Mouse (Mus musculus) stomach, embryonic 14.5 days (tissue): Measurements from ENCODE around the gene Rhot2. TPM values are rescaled to one million over a fixed set of nuclear protein-coding genes. Genes with fewer than 3 reads are reported as not detected.
A peak's percentile ranks its signal among the peaks of the same experiment; 100 is the strongest.

Source experiments
- ATAC-seq: fragments of 200-750 bp; cut with Nextera tagmentation; 2 replicates; pipeline ENCODE4 v1.8.0; 2017; ENCODE audit warnings: low read depth, moderate TSS enrichment; ENCODE audit not compliant: insufficient number of reproducible peaks, insufficient read depth, low FRiP score
- H3K27ac ChIP-seq: fragments of 300-500 bp; sonication (generic); 2 replicates; pipeline ENCODE4 v1.5.1; 2014; ENCODE audit warnings: mild to moderate bottlenecking, low read length, moderate library complexity, mixed read lengths
- H3K27me3 ChIP-seq: fragments of 300-500 bp; sonication (generic); 2 replicates; pipeline ENCODE4 v1.6.1; 2014; ENCODE audit warnings: low read length, control low read depth, mixed read lengths; ENCODE audit not compliant: control insufficient read depth, insufficient read depth
- H3K36me3 ChIP-seq: fragments of 300-500 bp; sonication (generic); 2 replicates; pipeline ENCODE4 v1.6.1; 2014; ENCODE audit warnings: mild to moderate bottlenecking, control low read depth, low read length, moderate library complexity, mixed read lengths; ENCODE audit not compliant: control insufficient read depth, insufficient read depth
- H3K4me1 ChIP-seq: fragments of 300-500 bp; sonication (generic); 2 replicates; pipeline ENCODE4 v1.6.1; 2014; ENCODE audit warnings: low read length, control low read depth, mixed read lengths; ENCODE audit not compliant: control insufficient read depth, insufficient read depth
- H3K4me2 ChIP-seq: fragments of 300-500 bp; sonication (generic); replicated peaks from 2 replicates; pipeline ENCODE4 v1.6.1; 2014; ENCODE audit warnings: low read depth, low read length, control low read depth
- H3K4me3 ChIP-seq: fragments of 300-500 bp; sonication (generic); 2 replicates; pipeline ENCODE4 v1.5.1; 2014; ENCODE audit warnings: low read depth, low read length, control low read depth
- H3K9ac ChIP-seq: fragments of 300-500 bp; sonication (generic); replicated peaks from 2 replicates; pipeline ENCODE4 v1.6.1; 2014; ENCODE audit warnings: low read depth, mild to moderate bottlenecking, control low read depth, low read length, moderate library complexity, mixed read lengths
- H3K9me3 ChIP-seq: fragments of 300-500 bp; sonication (generic); 2 replicates; pipeline ENCODE4 v1.6.1; 2016; ENCODE audit warnings: low read depth, low read length, control low read depth; ENCODE audit not compliant: control insufficient read depth
- WGBS: fragments of 180-500 bp; shearing (Covaris S2); extraction: QIAGEN DNeasy Blood & Tissue Kit; methylation state at CpG from one replicate; pipeline ENCODE4 v1.1.7; 2014; 5-methylcytosine and 5-hydroxymethylcytosine counted together
- polyA plus RNA-seq: library from polyadenylated mRNA; unstranded; fragments of >200 nt; fragmentation: Nextera tagmentation; extraction: Ambion mirVana; gene quantifications from 2 replicates; pipeline ENCODE4 v1.2.1, GENCODE M21; 2014

The Rhot2 gene
- polyA plus RNA-seq, 1 experiment from 2014 or later = 11.2 TPM

DNA sequence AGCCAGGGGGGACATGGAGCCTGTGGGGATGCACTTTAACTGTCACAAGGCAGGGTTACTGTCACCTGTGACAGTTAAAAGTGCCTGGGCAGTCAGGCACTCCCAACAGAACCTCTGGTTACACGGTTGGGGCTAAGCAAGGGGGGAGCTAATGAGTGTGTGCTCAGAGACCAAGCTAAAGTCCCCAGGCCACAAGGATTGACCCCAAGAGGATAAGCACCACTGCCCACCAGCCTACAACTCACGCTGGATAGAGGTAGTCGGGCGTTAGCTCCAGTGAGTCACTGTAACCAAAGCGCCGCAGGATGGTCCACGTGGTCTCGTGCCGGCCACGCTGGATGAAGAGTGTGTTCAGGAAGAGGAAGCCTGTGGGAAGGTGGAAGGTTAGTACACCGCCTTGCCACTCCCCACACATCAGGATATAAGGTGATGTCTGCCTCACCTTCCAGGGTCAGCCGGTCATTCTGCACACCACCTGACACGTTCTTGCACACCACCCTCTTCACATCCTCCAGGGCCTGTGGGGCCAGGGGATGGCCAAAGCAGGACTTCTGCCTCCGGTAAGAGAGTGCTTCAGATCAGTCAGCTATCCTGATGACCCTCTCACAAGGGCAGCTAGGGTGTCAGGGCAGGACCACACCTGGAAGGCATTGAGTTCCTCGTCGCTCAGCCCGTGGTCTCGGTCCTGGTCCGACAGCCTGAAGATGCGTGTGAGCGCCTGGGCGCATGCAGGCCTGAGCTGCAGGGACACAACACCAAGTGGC lies 3.4 kb downstream of the Rhot2 start, which contains the start of gene Gm20683:
Gene Gm20683, minus strand, starts transcription at position 647 of the 764 bp plus-strand sequence.
- Histone ChIP-seq H3K9me3 (no peaks in the 10 kb centered on the region), H3K36me3 (peaks cover 49% of the 10 kb centered on the region), H3K4me1 (peaks cover 27% of the 10 kb centered on the region), H3K27ac (no peak within 1 kb of the TSS), H3K4me2 (no peak within 1 kb of the TSS), H3K27me3 (no peaks in the 10 kb centered on the region), H3K9ac (no peak within 1 kb of the TSS), H3K4me3 (no peak within 1 kb of the TSS)
- WGBS = 94% methylated on average over 22 of the region's 22 CpGs
- ATAC-seq = no peak

DNA sequence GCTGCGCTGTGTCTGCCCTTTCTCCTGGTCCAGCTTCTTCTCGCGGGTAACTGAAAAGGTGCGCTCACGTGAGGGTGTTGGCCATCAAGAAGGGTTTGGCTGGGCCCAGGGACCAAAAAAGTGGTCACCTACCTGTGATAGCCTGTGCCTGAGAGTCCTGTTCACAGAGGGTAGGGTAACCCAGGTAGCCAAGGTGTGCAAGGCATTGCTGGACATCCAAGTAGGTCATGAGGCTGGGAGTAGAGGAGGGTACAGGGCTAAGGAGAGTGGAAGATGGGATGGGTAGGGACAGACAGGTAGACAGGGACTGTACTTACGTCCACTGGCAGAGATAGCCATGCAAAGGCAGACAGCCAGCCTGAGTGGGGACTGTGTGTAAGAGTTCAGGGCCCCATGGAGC lies 4.1 kb downstream of the Rhot2 start:
- Histone ChIP-seq H3K9ac (no peak overlapping the region), H3K4me1 (peaks cover 35% of the 10 kb centered on the region), H3K4me2 (no peak overlapping the region), H3K9me3 (no peaks in the 10 kb centered on the region), H3K27ac (no peak overlapping the region), H3K27me3 (no peaks in the 10 kb centered on the region), H3K36me3 (peaks cover 46% of the 10 kb centered on the region), H3K4me3 (no peak overlapping the region)
- ATAC-seq = no peak
- WGBS = 94% methylated on average over 6 of the region's 6 CpGs

DNA sequence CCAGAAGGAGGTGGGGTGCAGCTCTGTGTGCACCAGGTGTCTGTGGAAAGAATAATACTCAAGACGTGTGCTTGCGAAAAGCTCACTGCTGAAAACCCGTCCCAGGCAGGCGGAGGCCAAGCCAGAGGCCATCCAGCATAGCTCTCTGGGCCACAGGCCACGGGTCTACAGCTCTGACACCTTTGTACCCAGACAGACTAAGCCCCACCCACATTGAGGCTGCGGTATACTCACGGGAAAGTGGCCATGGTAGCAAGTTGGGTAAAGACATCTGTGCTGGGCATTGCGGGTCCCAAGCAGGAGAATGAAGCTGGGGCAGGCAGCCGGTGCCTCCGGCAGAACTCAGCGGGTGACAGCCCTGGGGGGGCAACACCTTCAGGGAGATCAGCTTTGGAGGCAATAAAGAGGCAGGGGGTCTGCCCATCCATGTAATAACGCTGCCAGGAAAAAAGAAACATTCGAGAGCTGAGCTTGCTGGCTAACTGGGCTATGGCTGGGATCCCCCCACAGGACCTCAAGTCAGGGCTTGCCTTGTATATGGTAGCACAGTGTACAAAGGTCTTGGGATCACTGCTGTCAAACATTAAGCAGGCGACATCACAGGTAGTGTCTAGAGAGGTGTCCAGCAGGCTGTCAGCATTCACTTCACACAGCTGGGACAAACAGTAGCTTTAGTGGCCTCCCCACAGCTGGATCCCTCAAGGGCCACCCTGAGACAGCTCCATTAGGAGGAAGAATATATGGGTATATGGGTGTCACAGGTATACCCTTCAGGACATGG lies 5.0 kb downstream of the Rhot2 start:
- no peak for ATAC-seq
- Histone ChIP-seq H3K4me3 (no peak overlapping the region), H3K9me3 (no peaks in the 10 kb centered on the region), H3K27ac (no peak overlapping the region), H3K4me2 (no peak overlapping the region), H3K9ac (no peak overlapping the region), H3K36me3 (peaks cover 51% of the 10 kb centered on the region), H3K4me1 (peaks cover 39% of the 10 kb centered on the region), H3K27me3 (no peaks in the 10 kb centered on the region)
- WGBS = 83% methylated on average over 14 of the region's 14 CpGs

DNA sequence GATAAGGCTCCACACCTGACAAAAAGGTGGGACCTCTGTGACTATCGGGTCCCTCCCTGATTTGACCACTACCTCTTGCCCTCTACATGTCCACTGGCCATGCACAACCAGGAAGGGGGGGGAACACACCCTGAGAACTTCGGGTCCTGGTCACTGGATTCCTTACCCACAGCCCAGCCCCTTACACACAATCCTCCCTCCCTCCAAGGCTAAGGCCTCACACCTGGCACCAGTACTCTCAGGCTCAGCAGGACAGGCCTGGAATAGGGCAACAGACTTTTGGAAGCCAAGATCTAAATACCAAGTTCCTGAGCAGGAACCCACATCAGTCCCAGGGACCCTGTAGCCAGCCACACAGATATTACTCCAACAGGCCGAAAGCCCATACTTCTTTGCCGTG lies 5.7 kb downstream of the Rhot2 start:
- no peak overlapping the region for H3K4me2 ChIP-seq
- H3K4me1 ChIP-seq = peaks cover 45% of the 10 kb centered on the region
- no peak overlapping the region for H3K27ac ChIP-seq
- no peak for ATAC-seq
- H3K36me3 ChIP-seq = peaks cover 51% of the 10 kb centered on the region
- no peaks in the 10 kb centered on the region for H3K9me3 ChIP-seq
- H3K9ac ChIP-seq = no peak overlapping the region
- H3K4me3 ChIP-seq = no peak overlapping the region
- WGBS = 87% methylated on average over 4 of the region's 4 CpGs
- H3K27me3 ChIP-seq = no peaks in the 10 kb centered on the region

DNA sequence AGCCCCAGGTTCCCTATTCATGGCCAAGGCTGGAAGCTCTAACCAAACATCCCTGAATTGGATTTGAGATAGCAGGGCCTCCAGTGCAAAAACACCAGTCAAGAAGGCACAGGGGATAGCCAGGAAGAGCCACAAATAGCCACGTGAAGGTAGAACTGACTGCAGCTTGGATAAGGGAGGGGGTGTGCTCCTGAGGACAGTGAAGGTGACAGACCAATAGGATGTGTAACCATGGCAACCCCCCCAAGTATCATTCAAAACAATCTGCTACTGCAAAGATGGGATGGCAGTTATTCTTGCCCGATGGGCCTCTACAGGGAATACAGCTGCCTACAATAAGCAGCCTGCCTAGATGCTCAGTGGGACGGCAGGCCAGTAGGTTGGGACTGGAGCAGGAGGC lies 7.1 kb downstream of the Rhot2 start:
- Histone ChIP-seq H3K9me3 (no peaks in the 10 kb centered on the region), H3K4me3 (no peak overlapping the region), H3K9ac (no peak overlapping the region), H3K4me1 (peaks cover 37% of the 10 kb centered on the region), H3K4me2 (peak overlapping the region; percentile 52), H3K36me3 (peaks cover 51% of the 10 kb centered on the region), H3K27me3 (no peaks in the 10 kb centered on the region), H3K27ac (peak overlapping the region; percentile 48; the same call in 1 of the 2 replicates)
- ATAC-seq = no peak
- WGBS = 45% methylated on average over 3 of the region's 3 CpGs

DNA sequence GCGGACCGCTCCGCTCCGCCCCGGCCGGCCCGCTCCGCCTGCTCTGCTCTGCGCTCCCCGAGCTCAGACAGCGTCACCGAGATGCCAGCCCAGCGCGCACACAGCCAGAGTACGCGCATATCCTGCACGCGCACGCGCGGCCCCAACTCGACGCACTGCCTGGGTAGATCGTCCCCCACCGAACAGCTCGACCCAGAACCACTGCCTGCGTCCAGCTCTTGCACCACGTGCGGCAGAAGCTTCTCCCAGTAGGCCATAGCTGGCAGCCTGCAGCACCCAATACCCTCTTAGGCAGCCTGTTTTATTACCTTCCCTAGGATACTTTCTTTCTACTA lies 7.6 kb downstream of the Rhot2 start, which contains the start of gene Rhbdl1:
Gene Rhbdl1, minus strand, starts transcription at position 220 of the 335 bp plus-strand sequence.
- Histone ChIP-seq H3K27me3 (no peaks in the 10 kb centered on the region), H3K27ac (peak within 1 kb of the TSS; percentile 48; the same call in 1 of the 2 replicates), H3K4me3 (peak within 1 kb of the TSS; percentile 20), H3K9me3 (no peaks in the 10 kb centered on the region), H3K36me3 (peaks cover 48% of the 10 kb centered on the region), H3K4me1 (peaks cover 37% of the 10 kb centered on the region), H3K9ac (no peak within 1 kb of the TSS; the same call in 1 of the 2 replicates), H3K4me2 (peak within 1 kb of the TSS; percentile 52)
- no peak for ATAC-seq
- WGBS = 5% methylated on average over 29 of the region's 29 CpGs

DNA sequence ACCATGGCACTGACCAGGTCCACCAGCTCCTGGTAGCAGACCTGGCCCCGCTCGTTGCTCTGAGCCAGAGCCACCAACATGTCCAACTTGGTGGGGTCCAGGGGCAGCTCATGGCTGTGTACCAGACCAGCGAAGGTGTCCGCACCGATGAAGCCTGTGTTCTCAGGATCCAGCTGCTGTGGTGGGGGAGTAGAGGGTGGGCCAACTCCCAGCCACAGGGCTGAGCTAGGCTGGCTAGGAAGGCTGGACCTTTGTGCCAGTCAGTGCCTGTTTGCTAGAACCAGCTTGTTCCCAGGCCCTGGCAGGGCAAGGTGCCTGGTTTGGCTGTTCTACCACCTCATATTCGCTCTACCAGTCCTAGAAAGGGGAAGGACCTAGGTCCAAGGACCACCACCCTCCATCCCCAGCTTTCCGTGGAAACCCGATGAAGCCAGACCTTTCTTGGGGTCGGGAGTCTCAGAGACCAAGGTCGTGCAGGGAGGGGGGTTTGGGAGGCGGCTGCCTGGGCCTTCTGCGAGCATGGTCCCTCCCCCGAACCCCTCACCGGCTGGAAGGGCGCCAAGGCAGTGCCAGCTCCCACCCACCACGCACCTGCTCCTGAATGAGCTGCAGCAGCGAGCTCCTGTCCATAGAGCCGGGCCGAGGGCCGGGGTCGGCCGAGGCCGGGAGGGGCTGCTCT lies 8.1 kb downstream of the Rhot2 start:
- Histone ChIP-seq H3K4me2 (peak overlapping the region; percentile 52), H3K4me1 (peaks cover 40% of the 10 kb centered on the region), H3K9ac (no peak overlapping the region; the same call in 1 of the 2 replicates), H3K27me3 (no peaks in the 10 kb centered on the region), H3K9me3 (no peaks in the 10 kb centered on the region), H3K27ac (0 out of 2 replicates have a peak overlapping the region, but pooled peaks have one; percentile 35), H3K4me3 (peak overlapping the region; percentile 20), H3K36me3 (peaks cover 43% of the 10 kb centered on the region)
- ATAC-seq = no peak
- WGBS = 22% methylated on average over 20 of the region's 23 CpGs

DNA sequence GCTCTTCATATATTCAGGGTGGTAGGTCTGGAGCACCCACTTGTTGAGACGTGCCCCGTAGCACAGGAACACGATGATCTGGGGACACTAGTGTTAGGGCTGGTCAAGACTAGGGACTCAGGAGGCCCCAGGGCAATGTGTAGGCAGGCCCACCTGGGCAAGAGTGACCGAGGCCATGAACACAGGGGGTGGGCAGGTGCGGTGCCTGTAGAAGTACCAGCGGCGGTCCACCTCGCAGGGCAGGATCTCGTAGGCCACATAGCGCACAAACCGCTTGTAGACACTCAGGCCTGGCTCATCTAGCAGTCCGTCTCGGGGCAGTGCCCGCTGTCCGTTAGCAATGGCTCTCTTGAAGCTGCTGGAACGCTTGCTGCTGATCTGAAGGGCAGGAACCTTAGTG lies 8.8 kb downstream of the Rhot2 start:
- peaks cover 46% of the 10 kb centered on the region for H3K4me1 ChIP-seq
- H3K4me2 ChIP-seq = peak overlapping the region; percentile 52; the same call in 1 of the 2 replicates
- no peak overlapping the region for H3K27ac ChIP-seq
- no peaks in the 10 kb centered on the region for H3K27me3 ChIP-seq
- ATAC-seq = no peak
- H3K36me3 ChIP-seq = peaks cover 43% of the 10 kb centered on the region
- no peak overlapping the region for H3K9ac ChIP-seq
- no peak overlapping the region for H3K4me3 ChIP-seq
- WGBS = 93% methylated on average over 16 of the region's 16 CpGs
- H3K9me3 ChIP-seq = no peaks in the 10 kb centered on the region
